Mouse (Mus musculus) liver, postnatal 0 days (tissue): ENCODE measurements around the gene Oaz3.

Experiments
- CTCF ChIP-seq: sonication (generic); IDR thresholded peaks from 2 replicates; pipeline ENCODE4 v1.5.1; 2016; ENCODE audit warnings: antibody characterized with exemption, low read depth
- EP300 ChIP-seq: IDR thresholded peaks from 2 replicates; pipeline ENCODE4 v1.6.1; 2016; ENCODE audit warnings: antibody characterized with exemption, low read depth, mild to moderate bottlenecking

- TF ChIP-seq CTCF (no peak), EP300 (no peak)
Measured at GRCm38 (mm10) chr3:94473567-94474232, 30.0 kb upstream of the Oaz3 start.
